Mouse (Mus musculus): ENCODE measurements around the gene Clec3b. TPM values are rescaled to one million over a fixed set of nuclear protein-coding genes. Genes with fewer than 3 reads are reported as not detected.

Clec3b gene
- polyA plus RNA-seq, 1 experiment from 2014 or later, result 4.2 TPM

DNA sequence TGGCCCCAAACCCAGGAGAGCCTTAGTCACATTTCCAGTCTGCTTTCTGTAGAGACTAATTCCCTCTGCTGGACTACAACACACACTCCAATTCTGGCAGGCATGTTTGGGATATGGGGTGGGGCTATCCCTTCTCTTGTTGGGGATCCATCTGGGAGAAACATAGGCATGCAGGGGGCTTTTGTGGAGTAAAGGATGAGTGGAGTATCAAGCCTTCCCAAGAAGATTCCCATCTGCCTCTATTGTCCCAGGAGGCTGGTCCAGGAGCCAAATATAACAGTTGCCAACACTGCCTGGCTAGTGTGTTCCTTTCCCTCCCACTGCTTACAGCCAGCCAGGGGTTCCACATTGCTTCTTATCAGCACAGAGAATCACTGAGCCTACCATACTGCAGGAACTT lies 7.0 kb downstream of the Clec3b start:
- Histone ChIP-seq H3K27ac (replicated peaks) (no peak overlapping the region), H3K4me2 (no peak overlapping the region), H3K4me3 (replicated peaks) (no peak overlapping the region), H3K36me3 (no peaks in the 10 kb centered on the region), H3K9me3 (replicated peaks) (no peaks in the 10 kb centered on the region), H3K9ac (replicated peaks) (no peak overlapping the region), H3K4me1 (no peaks in the 10 kb centered on the region; the same call in 1 of the 2 replicates), H3K27me3 (replicated peaks) (no peaks in the 10 kb centered on the region)
- ATAC-seq (ENCODE audit: low FRiP score), result no peak

DNA sequence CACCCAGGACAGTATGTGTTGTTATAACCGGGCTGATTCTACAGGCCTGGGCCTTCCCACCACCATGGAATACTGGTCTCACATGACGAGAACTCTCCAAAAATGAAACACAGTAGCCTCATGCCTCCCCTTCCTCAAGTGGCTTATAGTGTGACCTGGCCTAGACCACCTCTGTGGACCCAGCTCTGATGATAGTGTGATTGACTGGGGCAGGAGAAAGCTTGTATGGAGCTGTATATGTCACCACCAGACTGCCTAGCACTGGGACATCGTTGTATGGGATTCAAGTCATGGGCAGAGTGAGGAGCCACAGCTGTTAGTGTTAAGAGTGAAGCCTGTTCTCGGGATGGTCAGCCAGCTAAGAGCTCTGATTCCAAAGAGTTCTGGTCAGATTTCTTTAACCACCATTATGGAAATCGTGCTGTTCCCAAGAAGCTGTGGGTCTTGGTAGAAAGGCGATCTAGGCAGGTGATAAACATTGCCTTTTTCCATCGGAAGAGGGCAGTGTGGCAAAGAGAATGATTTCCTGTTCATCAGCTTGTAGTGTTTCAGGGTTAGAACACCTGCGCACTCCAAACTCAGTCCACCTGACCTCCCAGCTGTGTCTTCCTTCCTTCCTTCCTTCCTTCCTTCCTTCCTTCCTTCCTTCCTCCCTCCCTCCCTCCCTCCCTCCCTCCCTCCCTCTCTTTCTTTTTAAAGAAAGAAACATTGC lies 7.5 kb downstream of the Clec3b start:
- Histone ChIP-seq H3K27me3 (replicated peaks) (no peaks in the 10 kb centered on the region), H3K27ac (replicated peaks) (no peak overlapping the region), H3K36me3 (no peaks in the 10 kb centered on the region), H3K4me2 (no peak overlapping the region), H3K9ac (replicated peaks) (no peak overlapping the region), H3K4me1 (no peaks in the 10 kb centered on the region; the same call in 1 of the 2 replicates), H3K4me3 (replicated peaks) (no peak overlapping the region), H3K9me3 (replicated peaks) (no peaks in the 10 kb centered on the region)
- ATAC-seq (ENCODE audit: low FRiP score), result no peak
- WGBS, result 58% methylated on average over 8 of the region's 8 CpGs

DNA sequence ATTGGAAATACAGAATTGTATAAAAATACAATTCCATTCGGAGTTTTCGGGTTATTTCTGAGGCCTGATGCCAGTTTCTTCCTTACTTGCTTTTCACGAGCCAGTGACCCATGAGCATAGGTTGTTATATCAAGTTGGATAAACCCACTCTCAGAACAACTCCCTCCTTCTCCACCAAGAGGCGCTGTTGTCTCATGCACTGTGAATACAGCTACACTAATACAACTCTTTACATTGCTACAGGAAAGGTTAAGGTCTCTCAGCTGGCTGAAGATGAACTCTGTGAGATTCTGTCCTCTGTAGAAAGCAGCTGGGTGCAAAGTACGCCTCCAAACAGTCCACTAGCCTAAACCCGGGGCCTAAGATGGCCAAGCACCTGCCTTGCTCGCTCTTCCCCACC lies 8.6 kb downstream of the Clec3b start:
- H3K9ac ChIP-seq (replicated peaks), result no peak overlapping the region
- WGBS, result 72% methylated on average over 7 of the region's 7 CpGs
- ATAC-seq (ENCODE audit: low FRiP score), result peak; percentile 57; the same call in 1 of the 2 replicates

DNA sequence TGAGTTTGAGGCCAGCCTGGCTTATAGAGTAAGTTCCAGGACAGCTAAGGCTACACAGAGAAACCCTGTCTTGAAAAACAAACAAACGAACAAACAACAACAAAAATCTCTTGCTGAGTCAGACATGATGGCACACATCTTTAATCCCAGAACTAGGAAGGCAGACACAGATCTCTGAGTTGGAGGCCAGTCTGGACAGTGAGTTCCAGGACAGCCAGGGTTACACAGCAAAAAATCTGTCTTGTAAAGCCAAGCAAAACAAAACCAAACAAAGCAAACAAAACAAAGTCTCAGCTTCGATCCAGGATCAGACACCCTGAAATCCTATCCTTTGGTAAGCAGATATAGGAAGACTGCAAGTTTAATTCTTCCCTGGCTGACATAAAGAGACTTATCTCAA lies 11.0 kb downstream of the Clec3b start:
- 75% methylated on average over 2 of the region's 2 CpGs for WGBS
- Histone ChIP-seq H3K27ac (replicated peaks) (no peak overlapping the region), H3K4me3 (replicated peaks) (no peak overlapping the region), H3K9ac (replicated peaks) (no peak overlapping the region), H3K9me3 (replicated peaks) (no peaks in the 10 kb centered on the region), H3K4me1 (no peaks in the 10 kb centered on the region; the same call in 1 of the 2 replicates), H3K4me2 (no peak overlapping the region), H3K36me3 (no peaks in the 10 kb centered on the region), H3K27me3 (replicated peaks) (no peaks in the 10 kb centered on the region)
- ATAC-seq (ENCODE audit: low FRiP score), result no peak

More for the DNA sequence above, 8.6 kb downstream of the Clec3b start:
- H3K4me2 ChIP-seq, result no peak overlapping the region
- H3K4me1 ChIP-seq, result no peaks in the 10 kb centered on the region; the same call in 1 of the 2 replicates
- H3K27ac ChIP-seq (replicated peaks), result no peak overlapping the region
- H3K4me3 ChIP-seq (replicated peaks), result no peak overlapping the region
- no peaks in the 10 kb centered on the region for H3K36me3 ChIP-seq
- no peaks in the 10 kb centered on the region for H3K9me3 ChIP-seq (replicated peaks)
- H3K27me3 ChIP-seq (replicated peaks), result no peaks in the 10 kb centered on the region

DNA sequence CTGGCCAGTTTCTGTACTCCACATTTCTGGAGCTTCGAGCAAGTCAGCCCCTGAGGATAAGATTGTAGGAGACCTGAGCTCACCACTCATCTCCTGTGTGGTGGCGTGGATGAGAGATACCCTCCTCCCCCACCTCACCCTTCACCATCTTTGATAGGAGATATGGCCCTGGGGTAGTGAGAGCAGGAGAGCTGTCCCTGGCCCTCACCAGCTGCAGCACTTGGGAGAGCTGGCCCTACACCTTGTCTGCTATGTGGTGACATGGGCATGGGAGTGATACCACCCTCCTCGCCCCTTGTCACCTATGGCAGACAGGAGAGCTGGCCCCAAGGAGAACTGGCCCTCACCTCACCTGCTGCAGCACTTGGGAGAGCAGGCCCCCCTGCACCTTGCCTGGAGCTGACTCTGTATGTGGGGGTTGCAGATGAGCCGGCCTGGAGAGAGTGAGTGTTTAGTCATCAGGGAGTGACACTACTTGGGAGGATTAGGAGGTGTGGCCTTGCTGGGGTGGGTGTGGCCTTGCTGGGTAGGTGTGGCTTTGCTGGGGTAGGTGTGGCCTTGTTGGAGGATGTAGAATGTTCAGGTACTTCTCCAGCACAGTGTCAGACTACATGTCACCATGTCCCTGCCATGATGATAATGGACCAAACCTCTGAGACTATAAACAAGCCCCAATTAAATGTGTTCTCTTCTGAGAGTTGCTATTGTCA lies 12.4 kb downstream of the Clec3b start:
- no peak overlapping the region for H3K27ac ChIP-seq (replicated peaks)
- no peaks in the 10 kb centered on the region for H3K9me3 ChIP-seq (replicated peaks)
- H3K4me1 ChIP-seq, result no peaks in the 10 kb centered on the region
- no peaks in the 10 kb centered on the region for H3K27me3 ChIP-seq (replicated peaks)
- WGBS, result 92% methylated on average over 4 of the region's 4 CpGs
- no peak for ATAC-seq (ENCODE audit: low FRiP score)
- H3K9ac ChIP-seq (replicated peaks), result no peak overlapping the region
- H3K36me3 ChIP-seq, result no peaks in the 10 kb centered on the region
- no peak overlapping the region for H3K4me2 ChIP-seq
- no peak overlapping the region for H3K4me3 ChIP-seq (replicated peaks)

DNA sequence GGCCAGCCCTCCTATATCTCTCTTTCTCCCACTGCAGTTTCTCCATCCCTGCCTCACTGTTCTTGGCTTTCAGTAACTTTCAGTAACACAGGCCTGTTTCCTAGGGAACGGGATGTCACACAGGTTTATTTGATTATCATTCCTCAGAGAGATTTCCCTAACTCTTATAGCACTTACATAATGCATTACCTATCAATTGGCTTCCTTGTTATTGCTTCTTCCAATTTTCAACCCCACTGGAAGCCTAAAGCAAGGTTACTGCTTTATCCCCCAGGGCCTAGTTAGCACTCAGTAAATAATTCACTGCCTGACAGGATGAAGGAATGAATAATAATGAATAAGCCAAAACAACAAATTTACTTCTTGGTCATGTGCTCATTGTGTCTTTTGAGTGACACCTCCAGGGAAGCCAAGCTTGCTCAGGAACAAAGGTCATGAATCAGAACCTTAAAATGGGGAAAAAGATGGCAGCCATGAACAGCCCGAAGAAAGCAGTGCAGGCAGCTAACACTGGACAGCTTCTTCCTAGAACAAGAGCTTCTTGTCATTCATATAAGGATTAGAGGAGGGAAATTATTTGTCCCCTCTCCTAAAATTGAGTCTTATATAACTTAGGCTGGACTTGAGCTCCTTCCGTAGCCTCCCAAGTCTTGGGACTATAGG lies 15.2 kb downstream of the Clec3b start:
- no peaks in the 10 kb centered on the region for H3K36me3 ChIP-seq
- WGBS, result 63% methylated on average over 3 of the region's 3 CpGs
- H3K27ac ChIP-seq (replicated peaks), result no peak overlapping the region
- H3K4me3 ChIP-seq (replicated peaks), result no peak overlapping the region
- ATAC-seq (ENCODE audit: low FRiP score), result no peak
- no peak overlapping the region for H3K9ac ChIP-seq (replicated peaks)
- no peaks in the 10 kb centered on the region for H3K27me3 ChIP-seq (replicated peaks)
- H3K4me2 ChIP-seq, result no peak overlapping the region
- H3K9me3 ChIP-seq (replicated peaks), result no peaks in the 10 kb centered on the region
- no peaks in the 10 kb centered on the region for H3K4me1 ChIP-seq

DNA sequence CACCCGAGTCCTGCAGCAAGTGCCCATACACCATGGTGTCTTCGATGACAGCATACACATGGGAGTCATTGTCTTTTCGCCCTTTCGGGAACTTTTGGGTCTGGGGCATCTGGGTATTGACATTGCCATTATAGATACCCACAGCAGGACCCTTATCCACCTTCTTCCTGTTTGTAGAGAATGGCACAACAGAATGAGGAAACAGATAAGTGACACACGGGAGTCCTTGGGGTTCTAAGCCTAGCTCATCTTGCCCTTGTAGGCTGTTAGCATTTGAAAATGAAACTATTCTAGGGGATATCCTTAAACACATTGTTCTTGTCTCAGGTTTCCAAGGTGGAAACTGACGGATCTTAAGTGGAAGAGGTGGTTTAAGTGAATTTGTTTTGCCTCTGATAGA lies 23.0 kb downstream of the Clec3b start:
- Histone ChIP-seq H3K36me3 (no peaks in the 10 kb centered on the region), H3K27me3 (replicated peaks) (no peaks in the 10 kb centered on the region), H3K4me1 (no peaks in the 10 kb centered on the region), H3K4me2 (no peak overlapping the region), H3K27ac (replicated peaks) (no peak overlapping the region), H3K9ac (replicated peaks) (no peak overlapping the region), H3K9me3 (replicated peaks) (no peaks in the 10 kb centered on the region), H3K4me3 (replicated peaks) (no peak overlapping the region)
- ATAC-seq (ENCODE audit: low FRiP score), result no peak
- WGBS, result 85% methylated on average over 6 of the region's 6 CpGs

DNA sequence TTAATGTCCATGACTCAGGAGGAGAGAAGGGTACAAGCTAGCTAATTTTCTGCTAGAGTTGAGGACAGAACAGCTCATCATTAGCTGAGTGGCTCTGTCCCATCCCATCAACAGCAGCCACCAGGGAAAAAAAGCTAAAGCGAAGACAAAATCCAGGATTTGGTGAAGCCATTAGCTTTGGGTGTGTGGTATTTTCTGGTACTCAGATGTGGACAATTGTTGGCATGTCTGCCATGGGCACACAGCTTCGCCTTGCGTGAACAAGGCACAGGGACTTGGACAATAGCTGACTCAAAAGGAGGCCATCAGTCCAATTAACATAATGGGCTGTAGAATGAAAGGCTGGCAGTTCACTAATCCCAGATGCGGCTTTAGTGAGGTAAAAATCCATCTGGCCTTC lies 23.6 kb downstream of the Clec3b start:
- Histone ChIP-seq H3K36me3 (no peaks in the 10 kb centered on the region), H3K4me2 (no peak overlapping the region), H3K27me3 (replicated peaks) (no peaks in the 10 kb centered on the region), H3K4me1 (no peaks in the 10 kb centered on the region), H3K27ac (replicated peaks) (no peak overlapping the region), H3K4me3 (replicated peaks) (no peak overlapping the region), H3K9ac (replicated peaks) (no peak overlapping the region), H3K9me3 (replicated peaks) (no peaks in the 10 kb centered on the region)
- no peak for ATAC-seq (ENCODE audit: low FRiP score)
- 39% methylated on average over 4 of the region's 4 CpGs for WGBS

DNA sequence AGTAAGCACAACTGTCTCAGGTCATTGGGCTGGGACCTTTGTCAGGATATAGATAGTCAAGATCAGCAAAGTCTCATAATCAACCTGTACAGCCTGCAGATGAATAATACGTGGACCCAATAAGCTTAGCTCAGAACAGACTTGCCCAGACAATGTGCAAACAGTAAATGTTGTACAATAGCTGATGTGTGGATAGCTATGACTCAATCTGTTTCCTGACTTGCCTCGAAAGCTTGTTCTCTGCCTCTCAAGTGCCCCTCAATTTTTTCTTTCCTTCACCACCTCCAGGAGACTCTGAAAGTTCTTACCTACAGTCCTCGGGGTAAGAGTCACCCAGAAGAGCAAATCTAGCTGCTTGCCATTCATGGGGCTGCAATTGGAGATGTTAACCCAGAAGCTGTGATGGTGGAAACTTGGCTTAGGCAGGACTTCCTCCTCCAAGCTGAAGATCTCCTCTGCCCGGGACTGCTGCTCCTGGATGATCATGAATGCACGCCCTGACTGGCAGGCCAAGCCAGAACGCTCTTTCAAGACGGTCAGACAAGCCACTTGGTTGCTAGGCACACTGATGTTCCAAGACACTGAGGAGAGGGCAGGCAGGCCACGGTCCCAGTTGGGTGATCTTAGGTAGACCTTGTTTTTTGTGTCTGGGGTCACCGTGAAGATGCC lies 26.8 kb downstream of the Clec3b start:
- ATAC-seq (ENCODE audit: low FRiP score), result no peak
- Histone ChIP-seq H3K27me3 (replicated peaks) (no peaks in the 10 kb centered on the region), H3K27ac (replicated peaks) (no peak overlapping the region), H3K4me1 (no peaks in the 10 kb centered on the region), H3K4me2 (no peak overlapping the region), H3K9ac (replicated peaks) (no peak overlapping the region), H3K36me3 (no peaks in the 10 kb centered on the region), H3K9me3 (replicated peaks) (no peaks in the 10 kb centered on the region), H3K4me3 (replicated peaks) (no peak overlapping the region)
- 92% methylated on average over 9 of the region's 9 CpGs for WGBS

DNA sequence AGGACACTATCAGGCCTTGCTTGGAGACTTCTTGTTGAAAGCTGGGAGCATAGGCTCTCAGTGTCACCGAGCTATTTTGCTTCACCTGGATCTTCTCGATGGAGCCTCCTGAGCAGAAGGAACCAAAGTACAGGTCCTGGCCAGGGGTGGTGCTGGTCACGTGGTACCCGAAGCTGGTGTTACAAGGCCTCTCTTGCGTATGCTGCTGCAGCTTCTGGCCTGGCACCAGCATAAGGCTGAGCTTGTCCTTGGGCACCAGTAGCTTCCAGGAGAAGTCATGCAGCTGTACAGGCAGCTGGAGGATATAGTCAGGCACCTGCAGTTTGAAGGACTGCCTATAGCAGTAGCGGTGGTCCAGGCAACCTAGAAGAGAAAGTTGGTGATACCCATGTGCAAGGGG lies 29.3 kb downstream of the Clec3b start:
- Histone ChIP-seq H3K9me3 (replicated peaks) (no peaks in the 10 kb centered on the region), H3K4me1 (no peaks in the 10 kb centered on the region), H3K27me3 (replicated peaks) (no peaks in the 10 kb centered on the region), H3K36me3 (no peaks in the 10 kb centered on the region), H3K4me2 (no peak overlapping the region), H3K27ac (replicated peaks) (no peak overlapping the region), H3K4me3 (replicated peaks) (no peak overlapping the region), H3K9ac (replicated peaks) (no peak overlapping the region)
- ATAC-seq (ENCODE audit: low FRiP score), result no peak
- WGBS, result 91% methylated on average over 6 of the region's 6 CpGs

DNA sequence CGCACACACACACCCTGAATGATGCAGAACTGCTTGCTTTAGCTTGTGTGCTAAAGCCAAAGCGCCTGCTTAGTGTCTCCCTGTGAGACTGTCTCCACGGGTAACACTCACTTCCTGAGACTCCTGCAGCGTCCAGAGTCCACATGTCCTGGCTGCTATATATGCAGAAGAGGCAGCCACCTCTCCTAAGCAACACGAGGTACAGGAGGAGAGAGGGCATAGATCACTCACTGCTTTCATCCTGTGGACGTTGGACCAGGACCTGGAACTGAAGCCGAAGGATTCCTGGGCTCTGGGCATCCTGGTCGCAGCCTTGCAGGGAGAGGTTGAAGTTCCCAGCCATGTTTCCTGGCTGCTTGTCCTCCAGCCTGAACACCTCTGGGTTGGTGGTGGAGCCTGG lies 32.5 kb downstream of the Clec3b start:
- H3K4me1 ChIP-seq, result no peaks in the 10 kb centered on the region
- no peak for ATAC-seq (ENCODE audit: low FRiP score)

More for the DNA sequence above, 32.5 kb downstream of the Clec3b start:
- H3K27me3 ChIP-seq (replicated peaks), result no peaks in the 10 kb centered on the region
- no peak overlapping the region for H3K9ac ChIP-seq (replicated peaks)
- H3K36me3 ChIP-seq, result no peaks in the 10 kb centered on the region
- H3K27ac ChIP-seq (replicated peaks), result no peak overlapping the region
- no peak overlapping the region for H3K4me3 ChIP-seq (replicated peaks)
- WGBS, result 85% methylated on average over 8 of the region's 8 CpGs
- H3K9me3 ChIP-seq (replicated peaks), result no peaks in the 10 kb centered on the region
- no peak overlapping the region for H3K4me2 ChIP-seq

Data from neural tube, embryonic 15.5 days (tissue).